20 mouse cellular contexts compared by ENCODE assay signal in the genomic region with DNA sequence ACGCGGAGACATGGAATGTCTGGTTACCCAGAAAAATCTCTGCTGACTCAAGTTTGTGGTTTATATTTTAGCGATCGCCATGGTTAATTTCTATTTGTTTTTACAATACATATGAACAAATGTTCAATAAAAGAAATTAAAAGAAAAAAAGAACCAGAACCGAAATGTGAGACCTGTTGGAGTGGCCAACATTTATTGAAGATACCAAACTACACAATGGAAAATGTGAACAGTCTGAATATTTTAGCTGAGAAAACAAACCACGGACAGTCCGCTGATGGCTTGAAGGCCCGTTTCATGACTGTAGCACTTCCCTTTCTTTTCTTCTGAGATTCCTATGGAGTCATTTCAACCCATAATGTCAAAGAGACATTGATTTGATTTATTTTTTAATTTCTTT.
"Had no signal": no experiment of that assay in that cellular context is flagged by ENCODE, and none has a peak within 500 bp of the region (broad histone marks: within the 10 kb centered on the region; RNA-seq: fewer than 3 reads in every experiment).

No protein-coding gene starts in this region.

- H3K4me3 ChIP-seq: lung, embryonic 15.5 days; megakaryocyte, embryonic 14.5 days; midbrain, embryonic 13.5 days; midbrain, embryonic 15.5 days; neural tube, embryonic 13.5 days; neural tube, embryonic 15.5 days had no signal

- H3K4me2 ChIP-seq: lung, embryonic 15.5 days; midbrain, embryonic 11.5 days; midbrain, embryonic 13.5 days; midbrain, embryonic 15.5 days; neural tube, embryonic 13.5 days; neural tube, embryonic 15.5 days had no signal

- ATAC-seq: lung, postnatal 0 days; midbrain, embryonic 13.5 days; midbrain, embryonic 15.5 days had no signal

- H3K27me3 ChIP-seq: lung, embryonic 15.5 days; megakaryocyte, embryonic 14.5 days; midbrain, embryonic 13.5 days; midbrain, embryonic 15.5 days; neural tube, embryonic 13.5 days; neural tube, embryonic 15.5 days had no signal

- H3K27ac ChIP-seq: lung, embryonic 15.5 days; macrophage; midbrain, embryonic 13.5 days; midbrain, embryonic 15.5 days; neural tube, embryonic 13.5 days; neural tube, embryonic 15.5 days had no signal

- H3K36me3 ChIP-seq: lung, embryonic 15.5 days; midbrain, embryonic 13.5 days; midbrain, embryonic 15.5 days; neural tube, embryonic 13.5 days; neural tube, embryonic 15.5 days had no signal

- DNase-seq: lung, adult 2 months; lung, postnatal 14 days; lung, postnatal 36 days; retina, postnatal 1 day; right cerebral cortex, adult 18-20 months; right cerebral cortex, postnatal 25 days; right cerebral cortex, postnatal 4 days; spleen, adult 18-20 months; thymus, adult 18-20 months; thymus, postnatal 14 days; thymus, postnatal 36 days had no signal

- H3K4me1 ChIP-seq: lung, embryonic 15.5 days; megakaryocyte, embryonic 14.5 days; neural tube, embryonic 13.5 days had no signal

- H3K9me3 ChIP-seq: lung, embryonic 15.5 days; megakaryocyte, embryonic 14.5 days; midbrain, embryonic 13.5 days; midbrain, embryonic 15.5 days; neural tube, embryonic 13.5 days; neural tube, embryonic 15.5 days had no signal

- H3K9ac ChIP-seq: lung, embryonic 15.5 days; midbrain, embryonic 13.5 days; midbrain, embryonic 15.5 days; neural tube, embryonic 13.5 days; neural tube, embryonic 15.5 days had no signal
